Mouse (Mus musculus) kidney, postnatal 14 days (tissue): Measurements from ENCODE around the gene Map3k13.

Source experiments
- DNase-seq: peaks from one replicate; pipeline ENCODE4 v3.0.0; 2022; ENCODE audit warnings: mixed read lengths

Map3k13 gene

GRCm38 (mm10) chr16:21916681-21917080, 122.5 kb downstream of the Map3k13 start:
- DNase-seq, result no peak

- DNase-seq, result no peak
These were observed 134.3 kb downstream of the Map3k13 start for GRCm38 (mm10) chr16:21928471-21928870.

GRCm38 (mm10) chr16:21946761-21947715, 152.9 kb downstream of the Map3k13 start, which contains the start of gene Tmem41a:
Tmem41a (minus strand) TSS chr16:21947552.
- peak; percentile 94 for DNase-seq

- no peak for DNase-seq
These were observed 161.4 kb downstream of the Map3k13 start for GRCm38 (mm10) chr16:21955591-21955990.

GRCm38 (mm10) chr16:21965576-21965975, 171.4 kb downstream of the Map3k13 start:
- DNase-seq, result no peak

GRCm38 (mm10) chr16:21969874-21970273, 175.7 kb downstream of the Map3k13 start:
- no peak for DNase-seq

- DNase-seq, result no peak
These were observed 176.4 kb downstream of the Map3k13 start for GRCm38 (mm10) chr16:21970536-21970935.

- no peak for DNase-seq
These were observed 177.3 kb downstream of the Map3k13 start for GRCm38 (mm10) chr16:21971446-21971845.

- no peak for DNase-seq
These were observed 182.1 kb downstream of the Map3k13 start for GRCm38 (mm10) chr16:21976203-21976602.

- DNase-seq, result no peak
These were observed 183.2 kb downstream of the Map3k13 start for GRCm38 (mm10) chr16:21977347-21977746.
